Mouse (Mus musculus): ENCODE measurements around the gene Gp1ba. TPM values are rescaled to one million over a fixed set of nuclear protein-coding genes. Genes with fewer than 3 reads are reported as not detected.

Gp1ba gene
- not detected for polyA plus RNA-seq (2014; fragmentation: Illumina TruSeq; extraction: RNeasy Lipid Tissue Mini Kit (QIAGEN cat#74804); ENCODE audit: low read depth, low replicate concordance)

GRCm38 (mm10) chr11:70638714-70639278, at the start of gene Gp1ba:
Gp1ba (plus strand) TSS chr11:70639122.

DNA sequence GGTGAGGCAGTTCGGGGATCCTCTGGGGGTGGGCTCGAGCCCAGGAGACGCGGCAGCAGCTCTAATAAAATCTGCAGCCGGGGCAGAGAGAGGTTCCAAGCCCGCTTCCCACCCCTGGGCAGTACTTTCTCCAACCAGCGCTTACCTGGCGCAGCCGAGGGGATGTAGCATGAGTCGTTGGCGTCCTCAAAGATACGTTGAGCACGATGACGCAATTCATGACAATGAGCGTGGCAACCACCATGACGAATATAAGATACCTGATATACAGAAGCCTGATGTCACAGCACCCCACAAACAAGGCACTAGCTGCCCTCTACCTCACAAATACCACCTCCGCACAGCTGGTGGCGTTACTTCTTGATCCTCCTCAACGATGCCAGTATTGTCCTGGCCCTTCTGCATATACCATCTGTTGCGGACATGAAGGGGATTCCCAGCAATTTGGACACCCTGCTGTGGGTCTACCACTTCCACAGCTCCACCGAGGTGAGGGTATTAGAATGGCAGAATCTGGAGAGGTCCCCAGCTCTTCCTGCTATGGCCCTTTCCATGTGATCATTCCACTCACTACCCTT, 23.3 kb upstream of the Gp1ba start, which contains the start of gene 4930544D05Rik:
Gene 4930544D05Rik, plus strand, starts transcription at position 333 of the 578 bp plus-strand sequence.

DNA sequence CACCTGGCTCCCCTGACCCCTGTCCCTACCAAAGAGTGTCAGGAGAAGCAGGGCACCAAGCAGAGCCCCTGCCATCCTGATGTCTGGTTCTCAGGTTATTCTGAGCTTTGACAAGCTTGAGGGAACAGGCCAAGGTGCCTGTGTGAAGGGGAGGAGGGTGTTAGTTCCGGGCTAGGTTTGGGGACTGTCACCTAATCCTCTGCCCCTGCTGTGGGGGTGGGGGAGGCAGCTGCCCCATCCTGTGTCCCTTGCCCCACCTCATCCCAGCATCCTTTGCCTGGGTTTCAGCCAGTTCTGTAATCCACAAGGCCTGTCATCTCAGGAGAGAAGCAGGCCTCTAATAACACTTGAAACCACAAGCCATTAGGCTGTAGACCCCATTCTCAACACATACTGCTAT, 19.8 kb upstream of the Gp1ba start, which contains the start of gene Chrne:
Gene Chrne, minus strand, starts transcription at position 116 of the 400 bp plus-strand sequence.

DNA sequence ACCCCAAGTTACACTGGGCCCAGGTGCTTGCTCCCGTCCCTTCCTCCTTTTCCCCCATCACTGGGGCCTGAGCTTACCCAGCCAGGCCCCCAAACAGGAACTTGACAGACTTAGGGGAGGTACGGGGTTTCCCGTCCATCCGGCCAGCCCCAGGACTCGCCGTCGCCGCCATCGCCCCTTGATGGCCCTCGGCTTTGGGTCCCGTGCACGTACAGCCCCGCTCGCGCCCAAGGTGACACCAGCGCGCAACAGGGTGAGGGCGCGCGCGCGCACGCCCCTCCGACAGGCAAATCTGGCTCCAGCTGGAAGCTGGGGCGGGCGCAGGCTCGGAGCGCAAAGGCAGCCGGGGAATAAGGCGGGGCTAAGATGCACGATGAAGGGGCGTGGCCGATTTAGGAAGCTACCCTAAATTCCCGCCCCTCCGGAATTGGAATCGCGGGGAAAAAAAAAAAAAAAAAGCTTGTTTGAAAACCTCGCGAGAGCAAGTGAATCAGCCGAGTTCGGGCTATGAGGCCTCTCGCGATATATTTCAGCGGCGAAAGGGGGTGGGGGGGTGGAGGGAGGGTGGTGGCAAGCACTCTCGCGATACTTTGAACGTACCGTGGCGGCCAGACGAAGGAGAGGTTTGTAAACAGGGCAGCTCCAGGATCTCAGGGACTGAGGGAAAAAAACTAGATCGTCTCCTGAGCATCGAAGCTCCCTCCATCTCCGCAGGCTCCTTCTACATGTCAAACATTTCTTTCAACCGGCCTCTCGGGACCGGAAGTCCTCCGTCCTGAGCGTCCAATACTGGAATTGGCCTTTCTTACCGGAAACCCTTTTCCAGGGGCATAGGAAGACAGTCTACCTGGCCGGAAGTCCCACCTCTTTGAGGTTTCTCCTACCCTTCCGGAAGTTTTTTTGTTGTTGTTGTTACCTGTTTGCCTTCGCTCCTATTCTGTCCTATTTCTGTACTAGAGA, 8.0 kb downstream of the Gp1ba start, which contains the start of the genes Rnf167 and Slc25a11:
Gene Rnf167, plus strand, starts transcription at position 545 of the 960 bp plus-strand sequence.
Gene Slc25a11, minus strand, starts transcription at position 789 of the 960 bp plus-strand sequence.

GRCm38 (mm10) chr11:70654198-70654922, 15.4 kb downstream of the Gp1ba start, which contains the start of gene Pfn1:
Pfn1 (minus strand) TSS chr11:70654644.

DNA sequence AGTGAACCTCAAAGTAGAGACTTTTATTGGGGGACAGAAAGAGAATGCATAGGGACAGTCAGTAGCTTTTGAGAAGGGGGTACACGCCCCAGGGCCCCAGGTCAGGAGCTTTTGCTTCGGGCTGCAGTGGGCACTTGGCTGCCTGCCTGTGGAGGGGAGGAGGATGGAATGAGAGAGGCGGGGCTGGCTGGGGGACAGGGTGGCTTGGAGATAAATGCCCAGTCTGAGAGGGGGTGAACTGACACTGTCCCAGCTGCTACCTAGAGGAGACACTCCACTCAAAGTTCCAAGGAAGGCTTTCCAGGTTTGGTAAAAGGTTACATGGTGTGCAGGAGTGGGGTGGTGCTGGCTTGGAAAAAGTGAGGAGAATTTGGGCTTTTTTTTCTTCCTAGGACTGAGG, 18.0 kb downstream of the Gp1ba start, which contains the start of gene Eno3:
Gene Eno3, plus strand, starts transcription at position 239 of the 400 bp plus-strand sequence.

GRCm38 (mm10) chr11:70668771-70669505, 30.0 kb downstream of the Gp1ba start, which contains the start of gene Spag7:
Spag7 (minus strand) TSS chr11:70669416.

GRCm38 (mm10) chr11:70687601-70688199, 48.8 kb downstream of the Gp1ba start, which contains the start of gene Camta2:
Camta2 (minus strand) TSS chr11:70688105.

Other genes with a start within 250 kb of the Gp1ba start
- gene Pelp1, start 229.1 kb upstream of the Gp1ba start, polyA plus RNA-seq (2014; fragmentation: Illumina TruSeq; extraction: RNeasy Lipid Tissue Mini Kit (QIAGEN cat#74804); ENCODE audit: low read depth, low replicate concordance), result 11.9 TPM
- 0.35 TPM for gene Arrb2, start 206.5 kb upstream of the Gp1ba start, polyA plus RNA-seq (2014; fragmentation: Illumina TruSeq; extraction: RNeasy Lipid Tissue Mini Kit (QIAGEN cat#74804); ENCODE audit: low read depth, low replicate concordance)
- 4.8 TPM for gene Med11, start 187.2 kb upstream of the Gp1ba start, polyA plus RNA-seq (2014; fragmentation: Illumina TruSeq; extraction: RNeasy Lipid Tissue Mini Kit (QIAGEN cat#74804); ENCODE audit: low read depth, low replicate concordance)
- 18.1 TPM for gene Zmynd15, start 179.7 kb upstream of the Gp1ba start, polyA plus RNA-seq (2014; fragmentation: Illumina TruSeq; extraction: RNeasy Lipid Tissue Mini Kit (QIAGEN cat#74804); ENCODE audit: low read depth, low replicate concordance)
- gene Cxcl16, start 179.1 kb upstream of the Gp1ba start, polyA plus RNA-seq (2014; fragmentation: Illumina TruSeq; extraction: RNeasy Lipid Tissue Mini Kit (QIAGEN cat#74804); ENCODE audit: low read depth, low replicate concordance), result 2.3 TPM
- gene Tm4sf5, start 133.9 kb upstream of the Gp1ba start, polyA plus RNA-seq (2014; fragmentation: Illumina TruSeq; extraction: RNeasy Lipid Tissue Mini Kit (QIAGEN cat#74804); ENCODE audit: low read depth, low replicate concordance), result 0.35 TPM
- not detected for gene Vmo1, start 124.5 kb upstream of the Gp1ba start, polyA plus RNA-seq (2014; fragmentation: Illumina TruSeq; extraction: RNeasy Lipid Tissue Mini Kit (QIAGEN cat#74804); ENCODE audit: low read depth, low replicate concordance)
- gene Gltpd2, start 119.9 kb upstream of the Gp1ba start, polyA plus RNA-seq (2014; fragmentation: Illumina TruSeq; extraction: RNeasy Lipid Tissue Mini Kit (QIAGEN cat#74804); ENCODE audit: low read depth, low replicate concordance), result not detected
- gene Psmb6, start 113.8 kb upstream of the Gp1ba start, polyA plus RNA-seq (2014; fragmentation: Illumina TruSeq; extraction: RNeasy Lipid Tissue Mini Kit (QIAGEN cat#74804); ENCODE audit: low read depth, low replicate concordance), result 20.1 TPM
- not detected for gene Gm40193, start 106.2 kb upstream of the Gp1ba start, polyA plus RNA-seq (2014; fragmentation: Illumina TruSeq; extraction: RNeasy Lipid Tissue Mini Kit (QIAGEN cat#74804); ENCODE audit: low read depth, low replicate concordance)
- 0.11 TPM for gene Pld2, start 99.1 kb upstream of the Gp1ba start, polyA plus RNA-seq (2014; fragmentation: Illumina TruSeq; extraction: RNeasy Lipid Tissue Mini Kit (QIAGEN cat#74804); ENCODE audit: low read depth, low replicate concordance)
- gene Mink1, start 76.2 kb upstream of the Gp1ba start, polyA plus RNA-seq (2014; fragmentation: Illumina TruSeq; extraction: RNeasy Lipid Tissue Mini Kit (QIAGEN cat#74804); ENCODE audit: low read depth, low replicate concordance), result 1.7 TPM
- 5.3 TPM for gene 4930544D05Rik, start 23.3 kb upstream of the Gp1ba start, polyA plus RNA-seq (2014; fragmentation: Illumina TruSeq; extraction: RNeasy Lipid Tissue Mini Kit (QIAGEN cat#74804); ENCODE audit: low read depth, low replicate concordance)
- 5.3 TPM for gene Chrne, start 19.9 kb upstream of the Gp1ba start, polyA plus RNA-seq (2014; fragmentation: Illumina TruSeq; extraction: RNeasy Lipid Tissue Mini Kit (QIAGEN cat#74804); ENCODE audit: low read depth, low replicate concordance)
- 35.2 TPM for gene Rnf167, start 8.1 kb downstream of the Gp1ba start, polyA plus RNA-seq (2014; fragmentation: Illumina TruSeq; extraction: RNeasy Lipid Tissue Mini Kit (QIAGEN cat#74804); ENCODE audit: low read depth, low replicate concordance)
- gene Slc25a11, start 8.4 kb downstream of the Gp1ba start, polyA plus RNA-seq (2014; fragmentation: Illumina TruSeq; extraction: RNeasy Lipid Tissue Mini Kit (QIAGEN cat#74804); ENCODE audit: low read depth, low replicate concordance), result 6.2 TPM
- 33.1 TPM for gene Pfn1, start 15.5 kb downstream of the Gp1ba start, polyA plus RNA-seq (2014; fragmentation: Illumina TruSeq; extraction: RNeasy Lipid Tissue Mini Kit (QIAGEN cat#74804); ENCODE audit: low read depth, low replicate concordance)
- gene Eno3, start 18.1 kb downstream of the Gp1ba start, polyA plus RNA-seq (2014; fragmentation: Illumina TruSeq; extraction: RNeasy Lipid Tissue Mini Kit (QIAGEN cat#74804); ENCODE audit: low read depth, low replicate concordance), result 12.7 TPM
- 22.5 TPM for gene Spag7, start 30.3 kb downstream of the Gp1ba start, polyA plus RNA-seq (2014; fragmentation: Illumina TruSeq; extraction: RNeasy Lipid Tissue Mini Kit (QIAGEN cat#74804); ENCODE audit: low read depth, low replicate concordance)
- 0.31 TPM for gene Camta2, start 49.0 kb downstream of the Gp1ba start, polyA plus RNA-seq (2014; fragmentation: Illumina TruSeq; extraction: RNeasy Lipid Tissue Mini Kit (QIAGEN cat#74804); ENCODE audit: low read depth, low replicate concordance)
- gene Inca1, start 61.0 kb downstream of the Gp1ba start, polyA plus RNA-seq (2014; fragmentation: Illumina TruSeq; extraction: RNeasy Lipid Tissue Mini Kit (QIAGEN cat#74804); ENCODE audit: low read depth, low replicate concordance), result 10.2 TPM
- 1.5 TPM for gene Kif1c, start 61.4 kb downstream of the Gp1ba start, polyA plus RNA-seq (2014; fragmentation: Illumina TruSeq; extraction: RNeasy Lipid Tissue Mini Kit (QIAGEN cat#74804); ENCODE audit: low read depth, low replicate concordance)
- gene Zfp3, start 125.1 kb downstream of the Gp1ba start, polyA plus RNA-seq (2014; fragmentation: Illumina TruSeq; extraction: RNeasy Lipid Tissue Mini Kit (QIAGEN cat#74804); ENCODE audit: low read depth, low replicate concordance), result 2.9 TPM
- not detected for gene Scimp, start 173.5 kb downstream of the Gp1ba start, polyA plus RNA-seq (2014; fragmentation: Illumina TruSeq; extraction: RNeasy Lipid Tissue Mini Kit (QIAGEN cat#74804); ENCODE audit: low read depth, low replicate concordance)
- gene Rabep1, start 205.7 kb downstream of the Gp1ba start, polyA plus RNA-seq (2014; fragmentation: Illumina TruSeq; extraction: RNeasy Lipid Tissue Mini Kit (QIAGEN cat#74804); ENCODE audit: low read depth, low replicate concordance), result 44.8 TPM